Mouse (Mus musculus): ENCODE measurements around the gene Sidt2. TPM values are rescaled to one million over a fixed set of nuclear protein-coding genes. Genes with fewer than 3 reads are reported as not detected.

Gene Sidt2
- 46.7 and 83.0 TPM in 2 replicates for polyA plus RNA-seq (2012; ENCODE audit: low replicate concordance)

DNA sequence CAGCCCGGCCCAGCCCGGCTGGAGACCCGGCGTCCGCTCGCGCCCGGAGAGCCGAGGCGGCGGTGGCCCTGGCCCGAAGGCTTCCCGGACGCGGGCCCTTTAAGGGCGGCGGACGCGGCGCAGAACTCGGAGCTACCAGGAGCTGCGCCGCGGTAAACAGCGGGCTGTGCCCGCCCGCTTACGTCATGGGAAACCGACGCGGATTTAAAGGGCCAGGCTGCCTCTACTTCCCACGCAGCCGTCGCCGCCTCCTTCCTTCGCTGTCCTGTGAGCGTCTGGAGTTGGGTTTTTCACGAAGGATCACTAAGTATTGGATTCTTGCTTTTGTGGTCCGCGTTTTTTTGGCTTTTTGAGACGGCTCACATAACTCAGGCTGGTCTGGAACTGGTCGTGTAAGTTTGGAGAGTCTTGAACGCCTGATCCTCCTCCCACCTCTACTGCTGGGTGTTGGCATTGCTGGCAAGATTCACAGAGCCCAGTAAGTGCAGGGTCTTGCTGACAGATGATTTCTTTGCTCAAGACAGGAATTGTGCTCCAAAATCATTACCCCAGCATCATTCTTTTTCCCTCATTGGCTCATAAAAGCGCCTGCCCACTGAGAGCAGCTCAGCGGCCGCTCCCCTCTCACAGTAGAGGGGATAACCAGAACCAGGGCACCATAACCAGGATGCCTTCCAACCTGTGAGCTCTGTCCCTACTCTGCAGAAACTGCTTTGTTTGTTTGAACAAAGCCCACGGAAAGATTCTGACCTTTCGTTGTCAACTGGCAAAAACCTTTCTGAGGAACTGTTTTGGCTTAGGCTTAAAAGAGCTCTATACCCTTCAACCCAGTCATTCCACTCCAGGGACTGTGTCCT is at the start of gene Sidt2:
Gene Sidt2, minus strand, starts transcription at position 152 of the 857 bp plus-strand sequence.

DNA sequence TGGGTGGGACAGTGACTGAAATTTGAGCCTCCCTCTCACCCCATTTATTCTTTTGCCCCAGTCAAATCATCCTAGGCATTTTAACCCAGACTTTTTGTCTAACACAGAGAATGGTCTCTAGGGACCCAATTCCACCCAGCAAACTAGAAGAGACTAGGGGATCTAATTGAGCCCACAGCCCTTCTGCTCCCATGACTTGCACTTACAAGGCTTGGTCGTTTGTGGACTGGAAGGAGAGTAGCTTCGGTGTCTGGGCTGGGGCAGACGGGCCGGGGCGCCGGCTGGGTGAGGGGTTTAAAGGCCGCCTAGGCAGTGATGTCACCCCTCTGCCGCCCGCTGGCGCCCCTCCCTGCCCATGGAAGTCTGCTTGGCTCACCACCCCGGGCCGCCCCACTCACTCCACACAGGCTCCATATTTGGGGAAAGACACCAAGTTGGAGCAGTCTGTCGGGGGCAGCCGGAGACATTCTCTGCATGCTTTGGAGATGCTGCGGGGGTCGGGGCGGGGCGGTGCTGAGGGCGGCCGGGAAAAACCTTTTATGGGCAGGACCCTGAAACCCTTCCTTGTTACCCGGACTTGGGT is 19.3 kb downstream of the Sidt2 start, which contains the start of gene Tagln:
Gene Tagln, minus strand, starts transcription at position 431 of the 583 bp plus-strand sequence.

DNA sequence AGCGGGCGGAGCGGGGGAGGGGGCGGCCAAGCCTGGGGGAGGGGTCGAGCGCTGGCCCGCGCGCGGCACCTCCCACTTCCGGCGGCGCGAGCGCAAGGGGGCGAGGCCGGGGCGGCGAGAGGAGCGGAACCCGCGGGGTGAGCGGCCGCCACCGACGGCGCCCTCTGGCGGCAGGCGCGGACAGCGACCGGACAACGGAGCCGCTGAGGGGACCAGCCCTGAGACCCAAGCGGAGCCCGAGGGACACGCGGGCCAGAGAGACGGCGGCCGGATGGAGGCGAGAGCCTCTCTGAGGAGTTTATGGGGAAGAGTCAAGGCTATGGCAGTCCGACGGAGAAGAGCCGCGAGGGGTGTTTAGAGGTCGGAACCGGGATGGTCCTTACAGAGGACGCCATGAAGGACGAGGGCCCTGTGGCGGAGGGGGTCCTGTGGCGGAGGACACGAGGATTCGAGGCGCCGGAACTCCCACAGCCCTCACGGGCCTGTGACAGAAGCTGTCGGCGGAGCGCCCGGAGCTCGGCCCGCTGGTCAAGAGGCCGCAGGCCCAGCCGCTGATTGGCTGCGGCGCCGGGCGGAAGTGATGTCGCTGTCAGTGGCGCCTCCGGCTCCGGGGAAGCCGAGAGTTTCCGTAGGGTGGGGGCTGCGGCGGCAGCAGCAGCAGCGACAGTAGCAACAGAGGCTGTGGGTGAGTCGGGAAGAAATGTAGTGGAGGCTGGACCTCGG is 48.5 kb downstream of the Sidt2 start, which contains the start of the genes Pcsk7 and Rnf214:
Gene Pcsk7, plus strand, starts transcription at position 143 of the 723 bp plus-strand sequence.
Gene Rnf214, minus strand, starts transcription at position 557 of the 723 bp plus-strand sequence.

Other genes starting within 250 kb of the Sidt2 start
- 133 and 186 TPM in 2 replicates for gene Cep164, start 126.6 kb downstream of the Sidt2 start, polyA plus RNA-seq (2012; ENCODE audit: low replicate concordance)
- 0.28 and 0.84 TPM in 2 replicates for gene Bace1, start 116.7 kb downstream of the Sidt2 start, polyA plus RNA-seq (2012; ENCODE audit: low replicate concordance)
- 3.7 and 9.2 TPM in 2 replicates for gene Pcsk7, start 48.8 kb downstream of the Sidt2 start, polyA plus RNA-seq (2012; ENCODE audit: low replicate concordance)
- gene Rnf214, start 48.3 kb downstream of the Sidt2 start, polyA plus RNA-seq (2012; ENCODE audit: low replicate concordance) = 7.5 and 25.3 TPM in 2 replicates
- gene Tagln, start 19.2 kb downstream of the Sidt2 start, polyA plus RNA-seq (2012; ENCODE audit: low replicate concordance) = 2.5 and 18.0 TPM in 2 replicates
- 43.4 and 67.9 TPM in 2 replicates for gene Pafah1b2, start 57.4 kb upstream of the Sidt2 start, polyA plus RNA-seq (2012; ENCODE audit: low replicate concordance)
- 10.9 and 13.3 TPM in 2 replicates for gene Sik3, start 57.6 kb upstream of the Sidt2 start, polyA plus RNA-seq (2012; ENCODE audit: low replicate concordance)

Measured in leukemia stem cell, adult 10-12 weeks (primary cell).